Mouse (Mus musculus) thymus, adult 18-20 months (tissue): Measurements from ENCODE around the gene Lrfn4.
A peak's percentile ranks its signal among the peaks of the same experiment; 100 is the strongest.
"Not testable (repeated sequence)": the region's sequence is repeated elsewhere in the genome, so short reads cannot be mapped to it uniquely, and the experiment has no call there.

Source experiments
- DNase-seq, 2 experiments: peaks; one replicate each; pipeline ENCODE4 v3.0.0; 2022; ENCODE audit warnings: mixed read lengths in 2 of 2

Lrfn4 gene

GRCm38 (mm10) chr19:4608511-4608910 is 7.0 kb downstream of the Lrfn4 start:
- no peak for DNase-seq

- no peak for DNase-seq
These were observed 8.1 kb downstream of the Lrfn4 start for GRCm38 (mm10) chr19:4607406-4607805.

GRCm38 (mm10) chr19:4605654-4606053 is 9.8 kb downstream of the Lrfn4 start:
- DNase-seq, result no peak

GRCm38 (mm10) chr19:4603801-4604723 is 11.4 kb downstream of the Lrfn4 start:
- DNase-seq, result no peak

GRCm38 (mm10) chr19:4602459-4602858 is 13.0 kb downstream of the Lrfn4 start:
- no peak for DNase-seq

GRCm38 (mm10) chr19:4596071-4596470 is 19.4 kb downstream of the Lrfn4 start:
- DNase-seq, result no peak

- DNase-seq, result no peak
These were observed 21.5 kb downstream of the Lrfn4 start for GRCm38 (mm10) chr19:4593792-4594522.

- DNase-seq, result peak in 1 of 2 experiments; percentile 28
These were observed 25.4 kb downstream of the Lrfn4 start for GRCm38 (mm10) chr19:4590025-4590424.

GRCm38 (mm10) chr19:4589081-4589480 is 26.4 kb downstream of the Lrfn4 start:
- DNase-seq, result no peak

GRCm38 (mm10) chr19:4588430-4588829 is 27.0 kb downstream of the Lrfn4 start:
- DNase-seq, result no peak

- no peak for DNase-seq
These were observed 28.0 kb downstream of the Lrfn4 start for GRCm38 (mm10) chr19:4587426-4587825.

- not testable (repeated sequence) for DNase-seq
These were observed 28.7 kb downstream of the Lrfn4 start for GRCm38 (mm10) chr19:4586783-4587182.

GRCm38 (mm10) chr19:4583856-4584255 is 31.6 kb downstream of the Lrfn4 start:
- no peak for DNase-seq

GRCm38 (mm10) chr19:4579296-4579695 is 36.2 kb downstream of the Lrfn4 start:
- DNase-seq, result no peak

GRCm38 (mm10) chr19:4578799-4579198 is 36.7 kb downstream of the Lrfn4 start:
- no peak for DNase-seq

GRCm38 (mm10) chr19:4573241-4573640 is 42.2 kb downstream of the Lrfn4 start:
- DNase-seq, result no peak

- no peak for DNase-seq
These were observed 43.0 kb downstream of the Lrfn4 start for GRCm38 (mm10) chr19:4572467-4572866.

- DNase-seq, result no peak
These were observed 43.4 kb downstream of the Lrfn4 start for GRCm38 (mm10) chr19:4572061-4572460.

- no peak for DNase-seq
These were observed 43.8 kb downstream of the Lrfn4 start for GRCm38 (mm10) chr19:4571658-4572057.

GRCm38 (mm10) chr19:4570815-4571214 is 44.7 kb downstream of the Lrfn4 start:
- no peak for DNase-seq

- DNase-seq, result no peak
These were observed 45.2 kb downstream of the Lrfn4 start for GRCm38 (mm10) chr19:4570237-4570613.

- no peak for DNase-seq
These were observed 45.9 kb downstream of the Lrfn4 start for GRCm38 (mm10) chr19:4569356-4570236.

GRCm38 (mm10) chr19:4568832-4569231 is 46.6 kb downstream of the Lrfn4 start:
- no peak for DNase-seq
